In genomic region chr8:126935932-126936331, GRCm38 (mm10) we compare ENCODE assay signal across 8 mouse cellular contexts. TPM values are rescaled to one million over a fixed set of nuclear protein-coding genes. Genes with fewer than 3 reads are reported as not detected.
DNase-seq lines count a peak whose midpoint lies in the region; TF ChIP-seq lines count a peak whose summit lies in the region.
"Had no signal": no experiment of that assay in that cellular context is flagged by ENCODE, and none has a peak within 500 bp of the region (broad histone marks: within the 10 kb centered on the region; RNA-seq: fewer than 3 reads in every experiment).

No protein-coding gene starts in this region.

- no peak overlapping the region for H3K27ac ChIP-seq in layer of hippocampus, adult 2 months
- H3K27ac ChIP-seq in bone marrow, adult 2 months (ENCODE audit: control insufficient read depth, insufficient read depth, low read depth, low read length, poor library complexity), result no peak overlapping the region

- TF ChIP-seq POLR2A in bone marrow, adult 2 months (IDR thresholded peaks at IDR 0.05; ENCODE audit: borderline replicate concordance, control insufficient read depth, low read depth, low read length), result no peak

- H3K4me1 ChIP-seq in bone marrow, adult 2 months (ENCODE audit: control insufficient read depth, insufficient read depth, low read length), result no peaks in the 10 kb centered on the region

- H3K4me3 ChIP-seq in layer of hippocampus, adult 2 months, result no peak overlapping the region
- H3K4me3 ChIP-seq in bone marrow, adult 2 months (replicated peaks; ENCODE audit: control insufficient read depth, low read depth, low read length), result no peak overlapping the region

- DNase-seq in layer of hippocampus, adult 2 months (ENCODE audit: low spot score in 2 of 2), result no peak
- DNase-seq in layer of hippocampus, postnatal 25 days (ENCODE audit: extremely low spot score in 1 of 2, low spot score in 1 of 2), result no peak
- DNase-seq in 416B (ENCODE audit: low read depth), result peak; percentile 50
- DNase-seq in B cell, adult 2 months, result peak; percentile 53 to 59
- DNase-seq in embryo, embryonic 11 days, result no peak
- DNase-seq in adrenal gland, postnatal 25 days, result no peak
- DNase-seq: lung, postnatal 14 days had no signal

- TF ChIP-seq CTCF in layer of hippocampus, adult 2 months (conservative IDR thresholded peaks at IDR 0.05), result peak; percentile 83
- peak; percentile 34; the same call in 1 of the 2 replicates for TF ChIP-seq CTCF in bone marrow, adult 2 months (IDR thresholded peaks at IDR 0.05; ENCODE audit: control insufficient read depth, insufficient read depth, low read length)

RNA-seq across cellular contexts. Expression of gene Tomm20, which starts 9.7 kb away (rescaled TPM):
- total RNA-seq in layer of hippocampus, adult 2 months (2021), result 100 to 1,000 TPM; 209 to 214 TPM
- total RNA-seq in layer of hippocampus, postnatal 25 days (2021), result 100 to 1,000 TPM; 180 to 206 TPM
- 48.1 and 91.8 TPM in 2 replicates for polyA plus RNA-seq in bone marrow, adult 2 months (2011; ENCODE audit: insufficient read depth, insufficient read length, low replicate concordance, missing spikeins)
- total RNA-seq in adrenal gland, postnatal 25 days (2021), result 162 and 189 TPM in 2 replicates

RNA-seq across cellular contexts. Expression of gene Rbm34, which starts 34.9 kb away (rescaled TPM):
- total RNA-seq in layer of hippocampus, adult 2 months (2021), result 10 to 100 TPM; 12.1 to 12.9 TPM
- total RNA-seq in layer of hippocampus, postnatal 25 days (2021), result 10 to 100 TPM; 12.8 to 13.6 TPM
- 11.9 and 17.9 TPM in 2 replicates for polyA plus RNA-seq in bone marrow, adult 2 months (2011; ENCODE audit: insufficient read depth, insufficient read length, low replicate concordance, missing spikeins)
- total RNA-seq in adrenal gland, postnatal 25 days (2021), result 13.0 and 15.4 TPM in 2 replicates

Comparison
In these comparisons a context has a peak if more than half of its experiments do, and no peak if none do; other contexts are left out.
1. DNase-seq: peak in 416B (single experiment) and B cell, adult 2 months (2 of 2); none in layer of hippocampus, adult 2 months (0 of 2), layer of hippocampus, postnatal 25 days (0 of 2), embryo, embryonic 11 days (single experiment) and adrenal gland, postnatal 25 days (single experiment).